Mouse (Mus musculus): ENCODE results near the gene C2cd2. TPM values are rescaled to one million over a fixed set of nuclear protein-coding genes. Genes with fewer than 3 reads are reported as not detected.

The C2cd2 gene
- total and polyA plus RNA-seq, 3 experiments, result 7.7 to 14.5 (median 11.2) TPM

DNA sequence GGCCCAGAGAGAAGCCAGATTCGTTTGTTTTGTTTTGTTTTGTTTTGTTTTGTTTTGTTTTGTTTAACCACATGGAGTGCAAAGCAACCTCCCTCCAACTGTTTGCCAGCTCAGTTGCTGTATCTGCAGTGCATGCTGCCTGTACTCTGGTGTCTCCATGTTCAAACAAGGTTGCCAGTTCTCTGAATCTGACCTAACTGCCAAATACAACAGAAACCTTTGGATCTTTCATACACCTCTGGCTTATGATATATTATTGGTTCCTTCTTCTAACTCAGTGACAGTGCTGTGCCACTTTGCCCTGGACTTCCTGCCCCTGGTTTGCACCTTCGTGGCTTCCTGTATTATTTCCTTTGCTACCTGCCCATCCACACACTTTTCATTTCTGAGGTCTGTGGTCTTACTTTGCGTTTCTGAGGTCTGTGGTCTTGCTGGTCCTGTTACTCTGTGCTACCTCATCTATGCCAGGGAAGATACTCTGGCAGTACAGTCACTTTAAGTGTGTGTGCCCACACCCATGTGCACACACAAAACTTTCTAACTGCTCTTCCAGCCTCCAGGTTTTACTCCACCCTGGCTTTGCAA, 1.6 kb upstream of the C2cd2 start:
- Histone ChIP-seq H3K4me1 (ENCODE audit: control insufficient read depth in 1 of 2, insufficient read depth in 2 of 2) (peaks cover 3 to 37% of the 10 kb centered on the region in 2 experiments), H3K36me3 (replicated peaks in 1 of 2; ENCODE audit: control insufficient read depth in 1 of 2, insufficient read depth in 1 of 2, low read length in 1 of 2) (peaks cover 3 to 11% of the 10 kb centered on the region in 2 experiments), H3K79me2 (replicated peaks; ENCODE audit: control insufficient read depth, extremely low read depth, insufficient read depth, poor library complexity, severe bottlenecking) (peaks cover 13% of the 10 kb centered on the region), H3K27me3 (replicated peaks) (no peaks in the 10 kb centered on the region), H3K27ac (ENCODE audit: insufficient read depth, low read depth) (no peak overlapping the region), H3K4me3 (replicated peaks in 1 of 3; ENCODE audit: low read depth in 2 of 3, low read length in 2 of 3, poor library complexity in 1 of 3) (no peak overlapping the region), H3K9ac (ENCODE audit: insufficient read depth, low read depth) (no peak overlapping the region), H3K4me2 (ENCODE audit: insufficient read depth, low read depth, poor library complexity, severe bottlenecking) (no peak overlapping the region), H3K9me3 (replicated peaks; ENCODE audit: low read length) (no peaks in the 10 kb centered on the region)
- in situ Hi-C loops (cut with MboI; ENCODE audit: low pct_ligation_motif_present, low pct_unique_long_range_greater_than_20kb, low sequenced_read_pairs), result no loop called here
- DNase-seq (ENCODE audit: extremely low read depth), result no peak
- TF ChIP-seq ZMIZ1 (IDR thresholded peaks at IDR 0.05; ENCODE audit: low read depth, low read length), result no peak
- TF ChIP-seq ZNF384 (IDR thresholded peaks at IDR 0.05; ENCODE audit: low read depth, low read length), result no peak
- TF ChIP-seq NELFE (IDR thresholded peaks at IDR 0.05; ENCODE audit: low read depth, low read length), result no peak
- no peak for TF ChIP-seq USF1 (IDR thresholded peaks at IDR 0.05; ENCODE audit: low read depth, low read length)
- no peak for TF ChIP-seq CHD2 (IDR thresholded peaks at IDR 0.05; ENCODE audit: low read length)
- dilution Hi-C loops (cut with MboI; ENCODE audit: extremely low pct_ligation_motif_present, extremely low pct_unique_long_range_greater_than_20kb, low sequenced_read_pairs), result no loop called here

DNA sequence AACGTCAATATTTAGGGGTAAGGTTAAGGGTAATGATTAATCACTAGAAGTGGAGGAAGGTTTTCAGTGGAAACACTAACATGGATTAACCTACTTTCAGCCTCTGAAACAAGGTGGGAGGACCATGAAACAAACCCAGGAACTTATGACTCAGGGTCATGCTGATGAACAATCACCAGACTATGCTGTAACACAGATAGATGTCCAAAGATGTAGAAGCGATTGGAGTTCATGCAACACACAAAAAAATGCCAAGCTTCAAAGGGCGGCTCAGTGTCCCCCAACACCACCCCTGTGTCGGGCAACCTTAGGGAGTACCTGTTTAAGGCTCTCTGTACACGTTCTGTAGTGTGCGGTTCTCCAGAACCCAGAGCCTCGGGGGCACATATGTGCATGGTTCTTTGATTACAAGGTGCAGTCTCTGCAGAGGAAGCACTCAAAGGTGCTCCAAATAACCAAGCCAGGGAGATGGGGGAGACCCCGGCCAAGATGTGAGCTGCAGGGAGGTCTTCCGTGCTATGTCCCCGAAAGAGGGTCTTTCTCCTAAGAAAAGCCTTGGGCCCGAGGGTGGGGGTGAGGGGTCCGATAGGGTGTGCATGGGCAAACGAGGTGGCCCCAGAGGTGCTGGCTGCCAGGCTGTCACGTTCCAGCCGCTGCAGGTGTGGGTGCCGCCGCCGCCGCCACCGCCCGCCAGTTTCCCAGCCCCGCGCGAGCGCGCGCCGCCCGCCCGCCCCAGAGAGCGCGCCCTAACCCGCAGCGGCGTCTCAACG, 832 bp downstream of the C2cd2 start:
- Histone ChIP-seq H3K27ac (ENCODE audit: insufficient read depth, low read depth) (peak overlapping the region; percentile 91), H3K27me3 (replicated peaks) (no peaks in the 10 kb centered on the region), H3K79me2 (replicated peaks; ENCODE audit: control insufficient read depth, extremely low read depth, insufficient read depth, poor library complexity, severe bottlenecking) (peaks cover 17% of the 10 kb centered on the region), H3K36me3 (replicated peaks in 1 of 2; ENCODE audit: control insufficient read depth in 1 of 2, insufficient read depth in 1 of 2, low read length in 1 of 2) (peaks cover 12 to 27% of the 10 kb centered on the region in 2 experiments), H3K4me2 (ENCODE audit: insufficient read depth, low read depth, poor library complexity, severe bottlenecking) (peak overlapping the region; percentile 41), H3K4me3 (replicated peaks in 1 of 3; ENCODE audit: low read depth in 2 of 3, low read length in 2 of 3, poor library complexity in 1 of 3) (peak overlapping the region; percentile 68 to 83 (median 77)), H3K4me1 (ENCODE audit: control insufficient read depth in 1 of 2, insufficient read depth in 2 of 2) (peaks cover 6 to 54% of the 10 kb centered on the region in 2 experiments), H3K9me3 (replicated peaks; ENCODE audit: low read length) (no peaks in the 10 kb centered on the region), H3K9ac (ENCODE audit: insufficient read depth, low read depth) (peak overlapping the region; percentile 84)
- dilution Hi-C loops (cut with MboI; ENCODE audit: extremely low pct_ligation_motif_present, extremely low pct_unique_long_range_greater_than_20kb, low sequenced_read_pairs) (no loop called here), in situ Hi-C loops (cut with MboI; ENCODE audit: low pct_ligation_motif_present, low pct_unique_long_range_greater_than_20kb, low sequenced_read_pairs) (no loop called here)
- DNase-seq (ENCODE audit: extremely low read depth), result peak; percentile 54
- TF ChIP-seq CTCF (conservative IDR thresholded peaks at IDR 0.05 in 1 of 2, IDR thresholded peaks at IDR 0.05 in 1 of 2; ENCODE audit: low read depth in 2 of 2, low read length in 2 of 2) (no peak), CHD1 (IDR thresholded peaks at IDR 0.05; ENCODE audit: low read depth, low read length) (peak; percentile 96), HCFC1 (IDR thresholded peaks at IDR 0.05; ENCODE audit: low read depth, low read length) (no peak), NELFE (IDR thresholded peaks at IDR 0.05; ENCODE audit: low read depth, low read length) (no peak; the same call in 1 of the 2 replicates), ZKSCAN1 (IDR thresholded peaks at IDR 0.05; ENCODE audit: borderline replicate concordance, low read depth, low read length) (no peak), ETS1 (conservative IDR thresholded peaks at IDR 0.05; ENCODE audit: low read depth, low read length) (peak; percentile 53), POLR2A (IDR thresholded peaks at IDR 0.05; ENCODE audit: low read depth, low read length) (no peak), RCOR1 (conservative IDR thresholded peaks at IDR 0.05; ENCODE audit: low read depth, low read length) (no peak), EP300 (IDR thresholded peaks at IDR 0.05; ENCODE audit: low read length) (peak; percentile 66), MEF2A (IDR thresholded peaks at IDR 0.05; ENCODE audit: borderline replicate concordance, low read depth, low read length) (0 out of 2 replicates have a peak, but pooled peaks have one; percentile 22), CHD2 (IDR thresholded peaks at IDR 0.05; ENCODE audit: low read length) (no peak), TCF12 (IDR thresholded peaks at IDR 0.05; ENCODE audit: low read depth, low read length) (no peak), SIN3A (IDR thresholded peaks at IDR 0.05; ENCODE audit: low read length) (peak; percentile 85), RAD21 (IDR thresholded peaks at IDR 0.05; ENCODE audit: low read depth, low read length) (no peak), UBTF (IDR thresholded peaks at IDR 0.05; ENCODE audit: low read depth, low read length) (0 out of 2 replicates have a peak, but pooled peaks have one; percentile 46), USF2 (conservative IDR thresholded peaks at IDR 0.05; ENCODE audit: low read depth, low read length) (no peak), ZNF384 (IDR thresholded peaks at IDR 0.05; ENCODE audit: low read depth, low read length) (no peak), BHLHE40 (IDR thresholded peaks at IDR 0.05; ENCODE audit: low read depth, low read length) (peak; percentile 61; the same call in 1 of the 2 replicates), GABPA (IDR thresholded peaks at IDR 0.05; ENCODE audit: insufficient replicate concordance, low read depth, low read length) (no peak), POLR2AphosphoS2 (IDR thresholded peaks at IDR 0.05; ENCODE audit: low read depth, low read length) (peak; percentile 54; the same call in 1 of the 2 replicates), USF1 (IDR thresholded peaks at IDR 0.05; ENCODE audit: low read depth, low read length) (no peak), E2F4 (IDR thresholded peaks at IDR 0.05; ENCODE audit: insufficient replicate concordance, low read depth, low read length) (no peak), MAZ (IDR thresholded peaks at IDR 0.05; ENCODE audit: low read depth, low read length) (no peak), TBP (conservative IDR thresholded peaks at IDR 0.05; ENCODE audit: low read depth, low read length) (no peak), MAX (IDR thresholded peaks at IDR 0.05; ENCODE audit: low read length) (peak; percentile 62), JUND (conservative IDR thresholded peaks at IDR 0.05; ENCODE audit: low read depth, low read length) (no peak; the same call in 1 of the 2 replicates), MXI1 (IDR thresholded peaks at IDR 0.05; ENCODE audit: low read depth, low read length) (peak; percentile 57), ZMIZ1 (IDR thresholded peaks at IDR 0.05; ENCODE audit: low read depth, low read length) (0 out of 2 replicates have a peak, but pooled peaks have one; percentile 47), KAT2A (IDR thresholded peaks at IDR 0.05; ENCODE audit: insufficient replicate concordance, low read length) (no peak)

Measured in CH12.LX (cell line).